Mouse (Mus musculus) monocyte, adult 2 months (primary cell): ENCODE measurements around the gene Scaf4.

ENCODE experiments used
- DNase-seq, 2 experiments: peaks; one replicate each; pipeline ENCODE4 v3.0.0; 2022; ENCODE audit warnings: low spot score in 2 of 2, low read depth in 1 of 2

Gene Scaf4

DNA sequence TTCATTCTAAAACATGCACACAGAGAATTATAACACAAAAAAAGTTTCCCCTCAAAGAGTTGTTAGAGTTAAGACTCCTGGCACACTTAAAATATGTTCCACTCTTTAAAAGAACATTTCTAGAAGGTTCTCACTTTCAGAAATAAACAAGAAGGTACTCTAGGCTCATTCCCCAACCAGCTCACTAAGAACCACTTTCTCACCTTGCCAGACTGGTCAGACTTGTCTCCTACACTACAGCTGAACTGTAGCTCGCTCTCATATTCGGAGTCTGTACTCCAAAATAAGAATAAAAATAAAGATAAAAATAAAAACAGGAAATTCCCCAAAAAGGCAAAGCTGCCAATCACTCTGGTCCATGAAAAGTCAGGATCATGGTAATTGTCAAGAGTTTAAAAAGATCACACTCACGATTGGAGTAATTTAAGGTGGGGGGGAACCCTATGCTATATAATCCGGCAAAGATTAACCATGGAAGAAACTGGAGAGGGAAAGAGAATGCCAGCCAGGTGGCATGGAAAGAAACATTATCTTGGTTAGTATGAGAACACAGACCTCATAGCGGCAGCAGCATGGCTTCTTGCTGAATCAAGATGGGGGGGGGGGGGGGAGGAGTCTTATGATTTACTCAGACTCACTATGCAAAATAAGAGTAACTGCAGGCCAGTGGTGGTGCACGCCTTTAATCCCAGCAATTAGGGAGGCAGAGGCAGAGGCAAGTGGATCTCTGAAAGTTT is 80.9 kb downstream of the Scaf4 start:
- no peak for DNase-seq

DNA sequence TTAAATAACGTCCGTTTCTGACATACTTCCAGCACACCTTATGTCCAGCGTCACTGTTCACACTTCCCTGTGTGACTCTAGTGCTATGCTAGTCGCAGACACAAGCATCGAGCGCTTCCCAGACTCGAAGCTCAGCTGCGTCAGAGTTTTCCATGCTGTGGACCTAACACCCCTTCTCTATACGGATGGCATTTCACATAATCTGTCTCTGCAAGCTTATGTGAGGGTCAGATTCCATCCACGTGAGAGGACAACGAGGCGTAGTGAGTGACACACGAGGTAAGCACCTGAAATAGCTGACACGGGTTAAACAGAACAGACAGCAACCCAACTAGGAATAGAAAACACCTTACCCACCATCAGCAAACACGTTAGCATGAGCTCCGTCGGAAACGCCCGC is 82.2 kb downstream of the Scaf4 start:
- no peak for DNase-seq

DNA sequence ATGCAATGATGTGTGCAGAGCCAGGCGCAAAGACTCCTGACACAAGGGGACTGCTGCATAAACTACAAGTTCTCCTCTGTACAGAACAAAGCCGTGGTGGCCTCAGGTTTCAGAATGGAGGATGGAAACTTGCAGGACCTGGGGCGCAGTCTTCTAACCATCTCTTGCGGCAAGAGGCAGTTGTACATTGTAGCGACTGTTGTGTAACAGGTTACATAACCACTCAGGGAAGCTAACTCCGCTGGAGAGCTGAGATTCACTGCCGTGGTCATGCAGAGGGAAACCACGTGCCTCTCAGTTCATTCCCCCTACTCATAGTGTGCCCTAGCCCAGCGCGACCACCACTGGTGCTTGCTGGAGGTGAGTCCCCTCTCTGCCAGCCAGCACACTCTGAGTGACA is 85.1 kb downstream of the Scaf4 start:
- no peak for DNase-seq

DNA sequence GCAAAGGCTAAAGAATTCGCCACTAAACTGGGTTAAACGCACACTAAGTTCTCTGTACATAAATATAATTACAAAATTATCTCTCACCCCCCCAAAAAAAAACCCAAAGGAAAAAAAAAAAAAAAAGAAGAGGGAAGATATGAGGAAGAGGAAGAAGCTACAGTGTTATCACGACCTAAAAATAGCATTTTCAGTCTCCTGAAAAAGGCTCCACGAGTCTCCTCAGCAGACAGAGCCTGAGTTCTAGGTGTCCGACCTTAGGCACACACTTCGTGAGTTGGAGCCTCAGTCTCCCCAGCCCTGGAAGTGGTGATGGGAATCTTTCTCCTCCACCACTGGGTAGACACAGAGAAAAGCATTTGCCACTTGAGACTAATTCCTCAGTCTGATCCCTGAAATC is 85.7 kb downstream of the Scaf4 start:
- no peak for DNase-seq

DNA sequence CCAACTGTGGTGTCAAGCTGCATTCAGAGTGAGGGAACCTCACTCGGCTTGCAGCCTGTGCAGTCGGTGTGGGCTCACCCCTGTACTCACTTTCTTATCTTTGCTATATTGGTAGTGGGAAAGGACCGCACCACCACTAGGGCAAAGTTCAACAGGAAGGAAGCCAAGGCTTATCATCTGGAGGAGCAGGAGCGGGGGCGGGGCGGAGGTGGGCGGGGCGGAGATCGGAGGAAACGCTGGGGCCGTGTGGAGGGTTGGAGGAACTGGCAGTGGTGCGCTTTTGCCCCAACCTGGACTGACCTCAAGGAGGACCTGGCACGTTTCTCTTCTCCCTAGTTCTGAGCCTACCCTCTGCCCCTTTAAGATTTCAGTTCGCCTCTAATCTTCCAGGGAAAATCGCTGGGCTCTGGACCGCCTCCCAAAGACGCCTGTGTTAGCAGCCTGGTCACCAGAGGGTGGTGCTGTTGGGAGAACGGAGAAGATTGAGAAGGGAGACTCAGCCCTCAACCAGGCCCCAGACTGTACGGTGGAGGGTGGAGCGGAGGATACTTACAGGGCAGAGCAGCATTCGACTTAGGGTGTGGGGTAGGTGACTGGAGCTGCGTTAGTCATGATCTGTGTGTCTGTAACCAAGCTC is 86.8 kb downstream of the Scaf4 start:
- peak in 1 of 2 experiments; percentile 41 for DNase-seq

DNA sequence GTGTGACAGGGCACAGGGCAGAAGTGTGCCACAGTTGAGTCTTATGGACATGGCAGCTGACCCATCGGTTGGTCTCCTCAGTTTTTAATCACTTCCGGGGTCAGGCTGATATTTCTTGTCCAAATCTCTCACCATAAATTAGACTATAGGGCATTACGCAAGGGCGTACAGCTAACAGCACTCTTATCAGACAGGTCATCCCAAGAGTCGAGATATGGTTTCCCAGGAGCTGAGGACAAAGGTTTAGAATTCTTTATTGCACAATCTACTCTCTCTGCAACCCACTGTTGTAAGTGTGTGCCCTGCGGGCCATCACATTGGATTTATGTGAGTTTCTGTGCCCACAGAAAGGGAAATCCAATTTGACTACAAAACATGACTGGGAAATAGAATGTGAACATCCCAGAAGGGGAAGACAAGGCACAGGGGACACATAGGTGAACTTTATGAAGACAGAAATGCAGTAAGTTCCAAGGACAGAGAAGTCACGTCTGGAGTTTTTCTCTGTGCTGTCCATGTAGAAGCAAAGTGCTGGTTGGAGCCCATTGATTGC is 87.5 kb downstream of the Scaf4 start:
- no peak for DNase-seq

DNA sequence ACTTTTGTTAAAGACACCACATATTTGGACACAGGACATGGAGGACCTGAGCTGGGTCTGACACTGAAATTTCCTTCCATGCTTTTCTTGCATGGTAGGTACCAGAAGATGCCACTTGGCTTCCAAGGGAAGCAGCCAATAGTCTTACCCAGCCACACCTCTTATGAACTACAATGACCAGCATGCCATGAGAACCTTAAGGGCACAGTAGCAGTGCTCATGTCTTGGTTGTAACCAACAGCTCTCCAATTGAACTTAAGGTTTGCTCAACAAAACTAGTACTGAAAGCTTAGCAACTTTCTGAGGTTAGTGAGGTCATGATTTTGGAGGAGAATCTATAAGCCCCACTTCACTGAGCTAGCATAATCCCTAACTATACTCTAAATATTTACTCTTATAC is 90.6 kb downstream of the Scaf4 start:
- no peak for DNase-seq

DNA sequence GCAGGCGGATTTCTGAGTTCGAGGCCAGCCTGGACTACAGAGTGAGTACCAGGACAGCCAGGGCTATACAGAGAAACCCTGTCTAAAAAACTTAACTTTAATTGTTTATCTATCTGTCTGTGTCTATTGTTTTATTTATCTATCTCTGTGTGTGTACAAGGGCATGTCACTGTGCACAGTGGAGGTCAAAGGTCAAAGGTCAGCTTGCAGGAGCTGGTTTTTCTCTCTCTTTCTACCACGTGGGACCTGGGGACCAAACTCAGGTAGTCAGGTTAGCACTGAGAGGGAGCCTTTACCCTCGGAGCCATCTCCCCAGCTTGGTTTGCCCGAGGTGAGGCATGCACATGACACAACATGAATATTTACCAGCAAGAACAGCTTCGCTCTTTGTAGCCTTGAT is 93.0 kb downstream of the Scaf4 start:
- DNase-seq, result no peak

DNA sequence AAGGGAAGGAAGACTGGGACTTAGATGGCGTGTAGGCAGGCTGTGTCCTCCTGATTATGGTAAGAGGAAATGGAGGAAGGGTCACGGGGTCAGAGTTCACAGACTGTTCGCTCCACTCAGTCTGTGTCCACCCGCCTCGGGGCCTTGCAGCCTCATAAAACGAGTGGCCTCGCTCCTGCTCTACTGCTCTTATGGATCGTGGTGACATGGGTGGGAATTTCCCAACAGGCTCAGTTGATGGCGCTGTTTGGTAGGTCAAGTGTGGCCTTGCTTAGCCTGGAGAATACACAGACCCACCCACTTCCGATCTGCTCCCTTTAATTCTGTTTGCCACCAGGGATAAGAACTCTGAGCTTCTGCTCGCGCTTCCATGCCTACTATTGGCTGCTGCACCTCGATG is 96.8 kb downstream of the Scaf4 start:
- no peak for DNase-seq

DNA sequence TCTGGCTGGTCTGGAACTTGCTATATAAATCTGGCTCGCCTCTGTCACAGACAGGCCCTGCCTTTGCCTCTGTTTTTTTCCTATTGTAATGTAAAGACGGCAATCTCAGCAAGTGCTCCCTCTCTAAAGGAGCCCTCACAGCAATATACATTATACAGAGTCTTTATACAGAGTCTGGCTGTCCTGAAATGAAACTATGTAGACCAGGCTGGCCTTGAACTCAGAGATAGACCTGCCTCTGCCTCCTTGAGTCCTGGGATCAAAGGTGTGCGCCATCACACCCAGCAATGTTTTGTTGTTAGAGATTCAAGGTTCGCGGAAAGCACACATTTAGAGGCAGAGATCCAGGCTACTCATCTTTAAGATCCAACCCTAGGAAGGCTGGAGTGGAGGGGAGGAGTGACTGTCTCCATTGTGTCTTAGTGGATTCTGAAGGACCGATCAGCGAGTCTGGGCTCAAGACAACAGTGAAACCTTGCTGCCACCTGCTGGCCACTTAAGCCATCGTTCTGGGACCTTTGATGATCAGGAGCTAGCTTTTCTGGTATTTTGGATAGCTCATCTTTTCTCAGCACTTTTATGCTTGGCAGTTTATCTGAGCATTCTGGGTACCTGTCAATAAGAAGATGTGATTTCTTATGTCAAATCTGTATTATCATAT is 98.2 kb downstream of the Scaf4 start:
- peak; percentile 32 to 65 for DNase-seq

DNA sequence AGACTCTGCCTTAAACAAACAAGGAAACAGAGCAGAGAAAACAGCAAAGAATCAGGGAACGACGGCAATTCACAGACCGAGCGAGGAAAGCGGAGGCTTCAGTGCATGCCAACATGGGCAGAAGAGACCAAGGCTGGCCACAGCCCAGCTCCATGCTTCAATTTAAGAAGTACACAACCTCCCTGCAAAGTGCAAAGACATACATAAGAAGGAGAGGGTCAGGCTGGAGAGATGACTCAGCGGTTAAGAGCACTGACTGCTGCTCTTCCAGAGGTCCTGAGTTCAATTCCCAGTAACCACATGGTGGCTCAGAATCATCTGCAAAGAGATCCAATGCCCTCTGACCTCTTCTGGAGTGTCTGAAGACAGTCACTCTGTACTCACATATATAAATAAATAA is 100.2 kb downstream of the Scaf4 start:
- DNase-seq, result no peak

DNA sequence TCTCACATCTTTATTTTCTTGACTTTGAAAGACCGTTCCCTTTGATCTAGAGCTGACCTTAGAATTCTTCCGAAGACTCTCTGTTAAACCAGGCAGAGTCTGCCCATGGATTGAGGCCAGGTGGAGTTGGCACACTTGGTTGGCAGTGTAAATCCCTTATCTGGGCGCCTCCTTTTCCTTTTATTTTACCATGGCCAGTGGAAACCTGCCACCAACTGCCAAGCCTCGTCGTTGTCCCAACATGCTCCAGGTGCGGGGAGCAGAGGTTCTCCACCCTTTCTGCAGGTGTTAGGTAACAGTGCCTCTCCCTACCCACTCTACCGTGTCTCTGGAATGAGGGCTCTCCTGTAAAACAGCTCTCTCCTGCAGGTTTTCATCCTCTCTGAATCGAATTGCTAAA is 102.6 kb downstream of the Scaf4 start:
- DNase-seq, result no peak

DNA sequence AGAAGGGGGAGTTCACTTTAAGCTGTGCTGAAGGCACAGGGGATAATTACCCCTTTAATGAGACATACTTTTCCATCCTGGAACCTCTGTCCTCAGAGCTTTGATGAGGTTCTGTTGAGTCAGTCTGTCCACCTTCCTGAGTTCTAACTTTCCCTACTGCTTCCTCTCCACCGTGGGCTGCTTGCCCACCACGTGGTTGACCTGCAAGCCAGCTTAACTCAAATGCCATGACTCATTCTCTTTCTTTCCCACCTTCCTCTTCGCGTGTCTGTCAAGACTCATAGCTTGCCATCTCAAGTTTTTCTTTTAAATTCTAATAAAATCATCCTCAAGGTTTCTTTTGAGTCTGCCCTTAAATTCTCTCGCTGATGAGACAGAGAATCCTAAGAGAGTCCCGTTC is 103.3 kb downstream of the Scaf4 start:
- DNase-seq, result no peak

DNA sequence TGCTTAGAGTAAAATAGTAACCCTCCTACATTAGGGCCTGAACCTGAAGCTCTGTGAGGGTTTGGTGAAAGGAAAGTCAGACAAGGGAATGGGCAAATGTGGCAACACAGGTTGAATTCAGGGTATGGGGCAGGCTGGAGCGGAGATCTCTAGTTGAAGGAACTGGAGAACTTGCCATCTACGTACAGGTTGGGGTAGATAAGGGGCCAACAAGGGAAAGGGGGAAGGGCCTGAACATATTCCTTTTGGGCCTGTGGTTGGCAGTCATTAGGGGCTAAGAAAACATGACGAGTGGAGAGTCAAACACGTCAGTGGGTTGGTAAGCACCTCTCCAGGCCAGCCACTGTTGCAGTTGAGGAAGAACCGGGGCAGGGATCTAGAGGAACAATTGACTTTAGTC is 104.4 kb downstream of the Scaf4 start:
- DNase-seq, result no peak

DNA sequence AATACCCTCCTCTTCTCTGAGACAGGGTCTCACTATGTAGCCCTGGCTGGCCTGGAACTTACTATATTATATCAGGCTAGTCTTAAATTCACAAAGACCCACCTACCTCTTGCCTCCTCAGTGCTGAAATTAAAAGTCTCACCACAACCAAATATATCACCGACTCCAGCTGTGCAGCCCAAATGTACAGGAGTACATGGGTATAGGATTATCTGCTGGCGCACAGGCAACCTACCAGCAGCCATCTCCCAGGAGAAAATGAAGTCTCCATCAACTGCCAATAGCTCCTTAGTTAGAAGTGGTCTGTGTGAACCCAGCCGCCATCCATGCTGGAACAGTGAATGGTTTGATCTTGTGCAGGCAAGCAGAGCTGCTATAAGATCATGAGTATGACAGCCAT is 105.9 kb downstream of the Scaf4 start:
- DNase-seq, result no peak

DNA sequence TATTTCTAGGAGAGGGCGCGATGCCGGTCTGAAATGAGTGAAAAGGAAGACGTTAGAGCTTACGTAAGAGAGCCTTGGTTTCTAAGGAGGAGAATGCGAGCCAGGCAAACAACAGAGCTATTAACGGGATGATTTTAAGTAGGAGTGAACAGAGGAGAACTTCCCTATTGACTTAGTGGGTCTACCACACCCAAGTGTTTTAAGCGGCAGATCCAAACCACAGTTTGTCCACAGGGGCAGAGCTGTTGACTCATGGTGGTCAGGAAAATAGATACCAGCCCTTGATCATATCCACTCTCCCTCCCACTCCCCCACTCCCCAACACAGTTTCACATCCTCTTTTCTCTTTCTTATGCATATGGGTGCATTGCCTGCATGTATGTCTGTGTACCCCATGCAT is 106.9 kb downstream of the Scaf4 start:
- peak; percentile 73 to 84 for DNase-seq

DNA sequence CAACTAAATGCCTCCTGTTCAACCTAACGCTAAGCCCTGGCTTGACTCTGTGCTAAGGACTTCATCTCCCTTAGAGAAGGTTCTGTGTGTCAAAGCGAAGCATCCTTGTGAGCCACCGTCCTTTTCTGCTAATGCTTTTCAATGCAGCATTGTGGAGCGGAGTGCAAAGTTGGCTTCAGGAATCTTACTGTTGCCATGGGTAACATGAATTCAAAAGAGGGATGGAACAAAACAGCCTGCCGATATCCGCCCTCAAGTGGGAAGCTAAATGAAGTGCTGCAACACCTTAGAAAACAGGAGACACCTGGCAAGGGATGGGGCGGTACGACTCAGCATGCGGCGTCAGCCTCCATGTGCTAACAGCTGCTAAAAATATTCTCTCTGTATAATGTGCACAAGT is 107.8 kb downstream of the Scaf4 start:
- no peak for DNase-seq
